Mouse (Mus musculus) 3134 (cell line): ENCODE data around the gene Tm4sf4.
A peak's percentile ranks its signal among the peaks of the same experiment; 100 is the strongest.

Source experiments
- DNase-seq: peaks from one replicate; pipeline ENCODE4 v3.0.0-alpha.2; 2011; ENCODE audit warnings: low spot score; ENCODE audit not compliant: insufficient read length; ENCODE audit errors: extremely low read depth

Tm4sf4 gene

GRCm38 (mm10) chr3:57472407-57472806 is 47.3 kb downstream of the Tm4sf4 start:
- DNase-seq, result no peak

GRCm38 (mm10) chr3:57474421-57474820 is 49.3 kb downstream of the Tm4sf4 start:
- no peak for DNase-seq

GRCm38 (mm10) chr3:57480640-57481039 is 55.5 kb downstream of the Tm4sf4 start:
- no peak for DNase-seq

- DNase-seq, result no peak
These were observed 56.9 kb downstream of the Tm4sf4 start for GRCm38 (mm10) chr3:57481981-57482380.

GRCm38 (mm10) chr3:57486068-57486467 is 61.0 kb downstream of the Tm4sf4 start:
- DNase-seq, result no peak

- DNase-seq, result peak; percentile 59
These were observed 62.5 kb downstream of the Tm4sf4 start for GRCm38 (mm10) chr3:57487455-57488153.
